Mouse (Mus musculus) erythroblast, embryonic 14.5 days (primary cell): ENCODE measurements around the gene Sap25.

ENCODE experiments used
- GATA1 ChIP-seq: IDR thresholded peaks from 2 replicates; pipeline ENCODE4 v1.6.1; 2012; ENCODE audit warnings: low read length, inconsistent platforms, mixed read lengths
- TAL1 ChIP-seq: IDR thresholded peaks from 3 replicates; pipeline ENCODE4 v1.6.1; 2012; ENCODE audit warnings: low read length, inconsistent platforms, mixed read lengths

- TF ChIP-seq GATA1 (no peak), TAL1 (no peak)
Observed at GRCm38 (mm10) chr5:137677859-137678258, 36.7 kb downstream of the Sap25 start.
